Mouse (Mus musculus) liver, adult 2 months (tissue): Measurements from ENCODE around the gene Agr3. TPM values are rescaled to one million over a fixed set of nuclear protein-coding genes. Genes with fewer than 3 reads are reported as not detected.
A peak's percentile ranks its signal among the peaks of the same experiment; 100 is the strongest.

Experiments used
- DNase-seq: peaks from one replicate; pipeline ENCODE4 v3.0.0-alpha.2; 2011; ENCODE audit warnings: low read depth, low spot score; ENCODE audit errors: extremely low read depth
- H3K27ac ChIP-seq: fragments of 200-500 bp; replicated peaks from 2 replicates; pipeline ENCODE4 v1.5.1; 2012; ENCODE audit warnings: low read depth, mild to moderate bottlenecking, control low read depth, inconsistent platforms, low read length; ENCODE audit not compliant: insufficient read depth
- H3K27me3 ChIP-seq: fragments of 200-500 bp; 2 replicates; pipeline ENCODE4 v1.6.1; 2012; ENCODE audit warnings: mild to moderate bottlenecking, moderate library complexity, low read length, inconsistent platforms; ENCODE audit not compliant: control insufficient read depth, insufficient read depth
- H3K36me3 ChIP-seq: fragments of 200-500 bp; 2 replicates; pipeline ENCODE4 v1.6.1; 2012; ENCODE audit warnings: low read length, inconsistent platforms; ENCODE audit not compliant: control insufficient read depth, insufficient read depth
- H3K4me1 ChIP-seq: fragments of 200-500 bp; 2 replicates; pipeline ENCODE4 v1.6.1; 2011; ENCODE audit warnings: low read length; ENCODE audit not compliant: control insufficient read depth, insufficient read depth
- H3K4me3 ChIP-seq: fragments of 200-500 bp; 2 replicates; pipeline ENCODE4 v1.5.1; 2011; ENCODE audit warnings: low read depth, mild to moderate bottlenecking, control low read depth, low read length, moderate library complexity; ENCODE audit not compliant: insufficient read depth
- H3K79me2 ChIP-seq: fragments of 200-500 bp; 2 replicates; pipeline ENCODE4 v1.6.1; 2012; ENCODE audit warnings: inconsistent platforms, mild to moderate bottlenecking, low read length, moderate library complexity; ENCODE audit not compliant: control insufficient read depth, insufficient read depth
- H3K9ac ChIP-seq: fragments of 200-500 bp; 2 replicates; pipeline ENCODE4 v1.6.1; 2012; ENCODE audit warnings: low read depth, mild to moderate bottlenecking, control low read depth, inconsistent platforms, low read length
- CTCF ChIP-seq: fragments of 200-500 bp; IDR thresholded peaks from 2 replicates; pipeline ENCODE4 v1.5.1; 2011; ENCODE audit warnings: low read depth, low read length, control low read depth
- POLR2A ChIP-seq: fragments of 200-500 bp; IDR thresholded peaks from 2 replicates; pipeline ENCODE4 v1.6.1; 2011; ENCODE audit warnings: low read length, control low read depth; ENCODE audit not compliant: insufficient read depth; ENCODE audit errors: extremely low read depth
- WGBS: fragments of 180-500 bp; shearing (Covaris S2); methylation state at CpG from one replicate; pipeline ENCODE4 v1.1.7; 2018; 5-methylcytosine and 5-hydroxymethylcytosine counted together
- polyA plus RNA-seq: library from polyadenylated mRNA; depleted of rRNA; stranded (reverse); fragments of >200 nt; gene quantifications from 2 replicates; pipeline ENCODE4 v1.2.3, GENCODE M21; 2012
- total RNA-seq: library from RNA; depleted of rRNA; stranded (reverse); fragments of >200 nt; gene quantifications from 2 replicates; pipeline ENCODE4 v1.2.3, GENCODE M21; 2014

The Agr3 gene
- total and polyA plus RNA-seq, 2 experiments, result not detected

GRCm38 (mm10) chr12:35927804-35928203, 2.4 kb downstream of the Agr3 start:
- WGBS, result 38% methylated on average over 2 of the region's 2 CpGs
- no peak for DNase-seq
- H3K9ac ChIP-seq, result no peak overlapping the region
- TF ChIP-seq POLR2A, result no peak
- no peak for TF ChIP-seq CTCF
- no peak overlapping the region for H3K27ac ChIP-seq
- no peaks in the 10 kb centered on the region for H3K79me2 ChIP-seq
- H3K4me1 ChIP-seq, result no peaks in the 10 kb centered on the region
- H3K36me3 ChIP-seq, result no peaks in the 10 kb centered on the region
- no peaks in the 10 kb centered on the region for H3K27me3 ChIP-seq
- H3K4me3 ChIP-seq, result no peak overlapping the region

DNA sequence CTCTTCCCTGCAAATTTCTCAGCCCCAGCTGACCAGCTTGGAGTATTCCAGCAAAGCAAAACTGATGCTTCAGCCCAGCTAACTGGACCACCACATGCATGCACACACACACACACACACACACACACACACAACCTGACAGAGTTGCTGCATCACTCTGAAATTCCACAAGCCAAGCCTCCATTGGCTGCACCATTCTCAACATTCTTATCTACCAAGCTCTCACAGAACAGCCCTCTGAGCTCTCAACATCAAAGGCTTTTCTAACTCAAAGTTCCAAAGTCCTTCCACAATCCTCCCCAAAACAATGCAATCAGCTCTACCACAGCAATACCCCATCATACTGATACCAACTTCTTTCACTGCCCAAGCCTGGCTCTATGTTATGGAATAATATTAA, 7.4 kb downstream of the Agr3 start:
- TF ChIP-seq POLR2A (no peak), CTCF (no peak)
- H3K9ac ChIP-seq, result no peak overlapping the region
- H3K27ac ChIP-seq, result no peak overlapping the region
- no peak overlapping the region for H3K4me3 ChIP-seq
- H3K36me3 ChIP-seq, result no peaks in the 10 kb centered on the region
- DNase-seq, result no peak
- H3K4me1 ChIP-seq, result no peaks in the 10 kb centered on the region
- no peaks in the 10 kb centered on the region for H3K27me3 ChIP-seq
- H3K79me2 ChIP-seq, result no peaks in the 10 kb centered on the region

DNA sequence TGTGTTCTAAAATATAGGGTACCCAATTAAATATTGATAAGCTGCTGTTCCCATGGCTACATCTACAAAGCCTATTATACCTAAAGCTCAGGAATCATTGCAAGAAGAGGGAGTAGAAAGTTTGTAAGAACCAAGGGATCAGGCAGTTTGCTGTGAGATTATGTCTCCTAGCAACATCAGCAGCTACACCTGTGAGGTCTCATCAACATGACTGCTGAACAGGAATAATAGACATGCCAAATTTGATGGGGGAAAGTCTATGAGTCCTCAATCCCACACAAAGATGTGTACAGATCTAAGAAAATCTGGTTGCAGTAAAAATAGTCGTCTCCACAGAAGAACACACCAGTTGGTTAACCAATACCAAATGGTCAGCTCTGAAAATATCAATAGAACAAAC, 26.3 kb downstream of the Agr3 start:
- no peak for DNase-seq
- no peaks in the 10 kb centered on the region for H3K4me1 ChIP-seq
- WGBS, result 33% methylated on average over 1 of the region's 1 CpGs
- H3K4me3 ChIP-seq, result no peak overlapping the region
- TF ChIP-seq POLR2A (no peak), CTCF (no peak)
- no peaks in the 10 kb centered on the region for H3K27me3 ChIP-seq
- no peak overlapping the region for H3K9ac ChIP-seq
- H3K36me3 ChIP-seq, result no peaks in the 10 kb centered on the region
- no peak overlapping the region for H3K27ac ChIP-seq
- H3K79me2 ChIP-seq, result no peaks in the 10 kb centered on the region

GRCm38 (mm10) chr12:35957235-35957634, 31.8 kb downstream of the Agr3 start:
- DNase-seq, result peak; percentile 4
- H3K27me3 ChIP-seq, result no peaks in the 10 kb centered on the region
- H3K4me3 ChIP-seq, result no peak overlapping the region
- no peaks in the 10 kb centered on the region for H3K36me3 ChIP-seq
- no peaks in the 10 kb centered on the region for H3K79me2 ChIP-seq
- no peaks in the 10 kb centered on the region for H3K4me1 ChIP-seq
- WGBS, result 71% methylated on average over 2 of the region's 2 CpGs
- H3K9ac ChIP-seq, result no peak overlapping the region
- no peak for TF ChIP-seq POLR2A
- TF ChIP-seq CTCF, result 0 out of 2 replicates have a peak, but pooled peaks have one; percentile 7
- no peak overlapping the region for H3K27ac ChIP-seq

DNA sequence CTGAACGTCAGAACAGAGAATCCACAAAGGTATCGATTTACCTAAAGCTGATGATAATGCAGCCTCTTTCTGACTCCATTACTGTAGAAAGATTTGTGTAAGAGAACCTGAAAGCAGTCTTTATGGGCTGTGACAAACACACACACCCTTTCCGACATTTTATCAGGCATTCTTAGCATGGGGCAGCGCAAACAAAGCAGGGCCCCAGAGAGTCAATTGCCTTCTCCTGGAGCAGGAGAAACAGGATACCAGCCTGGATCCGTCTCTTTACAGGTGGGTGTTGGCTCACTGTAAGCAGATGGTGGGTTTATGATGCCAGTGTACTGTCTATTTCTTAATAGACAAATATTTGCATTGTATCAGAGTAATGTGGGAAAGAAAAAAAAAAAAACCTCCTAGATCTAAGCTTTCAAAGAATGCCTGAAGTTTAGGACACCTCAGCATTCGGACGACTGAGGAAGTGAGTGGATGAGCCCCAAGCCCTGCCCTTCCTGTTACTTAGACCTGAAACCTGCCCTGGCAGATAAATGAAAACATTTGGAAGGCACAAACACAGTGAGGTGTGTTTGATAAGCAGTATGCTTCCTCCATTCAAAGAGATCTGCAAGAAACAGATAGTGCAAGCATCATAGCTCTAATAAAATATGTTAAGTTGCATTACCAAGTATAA, 40.8 kb downstream of the Agr3 start:
- Histone ChIP-seq H3K4me3 (no peak overlapping the region), H3K27me3 (no peaks in the 10 kb centered on the region), H3K36me3 (no peaks in the 10 kb centered on the region), H3K9ac (no peak overlapping the region), H3K79me2 (no peaks in the 10 kb centered on the region), H3K4me1 (no peaks in the 10 kb centered on the region), H3K27ac (no peak overlapping the region)
- TF ChIP-seq CTCF, result no peak
- no peak for TF ChIP-seq POLR2A
- no peak for DNase-seq
- WGBS, result 49% methylated on average over 7 of the region's 7 CpGs

DNA sequence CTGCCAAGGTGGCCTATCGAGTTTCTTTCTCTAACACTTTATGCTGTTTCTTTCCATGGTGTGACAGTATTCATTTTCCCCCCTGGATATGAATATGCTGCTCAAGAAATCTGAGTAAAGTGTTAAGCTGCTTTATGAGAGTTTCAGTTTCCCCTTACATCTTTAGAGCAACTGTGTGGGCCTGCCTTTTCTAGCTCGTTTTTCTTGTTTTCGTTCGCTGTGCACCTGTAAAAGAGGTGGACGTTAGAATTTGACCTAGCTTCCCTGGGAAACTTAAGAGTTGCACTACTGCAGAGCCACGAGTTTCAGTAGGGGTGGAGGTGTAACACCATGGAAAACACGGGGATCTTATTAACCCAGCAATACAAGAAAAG, 41.3 kb downstream of the Agr3 start:
- DNase-seq, result no peak
- H3K36me3 ChIP-seq, result no peaks in the 10 kb centered on the region
- H3K4me3 ChIP-seq, result no peak overlapping the region
- no peaks in the 10 kb centered on the region for H3K4me1 ChIP-seq
- WGBS, result 72% methylated on average over 7 of the region's 7 CpGs
- no peaks in the 10 kb centered on the region for H3K79me2 ChIP-seq
- H3K27me3 ChIP-seq, result no peaks in the 10 kb centered on the region
- H3K9ac ChIP-seq, result no peak overlapping the region
- H3K27ac ChIP-seq, result no peak overlapping the region
- TF ChIP-seq POLR2A, result no peak
- TF ChIP-seq CTCF, result no peak
